In genomic region chr4:133201006-133201771, GRCm38 (mm10) we compare ENCODE assay signal across 8 mouse cellular contexts. TPM values are rescaled to one million over a fixed set of nuclear protein-coding genes. Genes with fewer than 3 reads are reported as not detected.
DNase-seq lines count a peak whose midpoint lies in the region; ATAC-seq and TF ChIP-seq lines count a peak whose summit lies in the region.

No protein-coding gene starts in this region.

- 0 out of 2 replicates have a peak, but pooled peaks have one; percentile 34 for ATAC-seq in forebrain, embryonic 13.5 days
- no peak for ATAC-seq in midbrain, embryonic 12.5 days (ENCODE audit: low FRiP score, low read depth)
- ATAC-seq in stomach, embryonic 15.5 days (ENCODE audit: insufficient read depth, low FRiP score, low read depth), result no peak

- peak; percentile 67 to 72 for DNase-seq in layer of hippocampus, postnatal 10 days (ENCODE audit: low spot score in 2 of 2)
- no peak for DNase-seq in layer of hippocampus, postnatal 25 days (ENCODE audit: extremely low spot score in 1 of 2, low spot score in 1 of 2)
- DNase-seq in heart, postnatal 4 days, result peak; percentile 80
- peak; percentile 39 to 56 for DNase-seq in left cerebral cortex, postnatal 25 days (ENCODE audit: low spot score in 2 of 2)

- no peaks in the 10 kb centered on the region for H3K9me3 ChIP-seq in forebrain, embryonic 13.5 days (replicated peaks)
- no peaks in the 10 kb centered on the region for H3K9me3 ChIP-seq in midbrain, embryonic 12.5 days
- H3K9me3 ChIP-seq in stomach, embryonic 15.5 days, result no peaks in the 10 kb centered on the region

- H3K36me3 ChIP-seq in forebrain, embryonic 13.5 days (ENCODE audit: poor library complexity, severe bottlenecking), result peaks cover 6% of the 10 kb centered on the region
- H3K36me3 ChIP-seq in midbrain, embryonic 12.5 days, result peaks cover 3% of the 10 kb centered on the region
- H3K36me3 ChIP-seq in stomach, embryonic 15.5 days, result peaks cover 8% of the 10 kb centered on the region

- H3K27ac ChIP-seq in bone marrow, adult 2 months (ENCODE audit: control insufficient read depth, insufficient read depth, low read depth, low read length, poor library complexity), result peak overlapping the region; percentile 2; the same call in 1 of the 2 replicates
- H3K27ac ChIP-seq in forebrain, embryonic 13.5 days, result peak overlapping the region; percentile 41; the same call in 1 of the 2 replicates
- H3K27ac ChIP-seq in midbrain, embryonic 12.5 days (replicated peaks), result 0 out of 2 replicates have a peak overlapping the region, but pooled peaks have one; percentile 8
- H3K27ac ChIP-seq in stomach, embryonic 15.5 days, result peak overlapping the region; percentile 75

- H3K27me3 ChIP-seq in forebrain, embryonic 13.5 days, result no peaks in the 10 kb centered on the region
- H3K27me3 ChIP-seq in midbrain, embryonic 12.5 days, result no peaks in the 10 kb centered on the region
- no peaks in the 10 kb centered on the region for H3K27me3 ChIP-seq in stomach, embryonic 15.5 days (replicated peaks)

- intact Hi-C loops in left cerebral cortex, postnatal 25 days (cut with DNase I), result loop anchor here (2.0 kb wide), 1 partner anchor 70 kb away; the partner anchor contains the start of gene Wasf2

- peaks cover 2% of the 10 kb centered on the region for H3K4me1 ChIP-seq in bone marrow, adult 2 months (ENCODE audit: control insufficient read depth, insufficient read depth, low read length)
- H3K4me1 ChIP-seq in forebrain, embryonic 13.5 days, result peaks cover 58% of the 10 kb centered on the region
- H3K4me1 ChIP-seq in midbrain, embryonic 12.5 days, result peaks cover 63% of the 10 kb centered on the region
- H3K4me1 ChIP-seq in stomach, embryonic 15.5 days, result peaks cover 60% of the 10 kb centered on the region

- TF ChIP-seq POLR2A in bone marrow, adult 2 months (IDR thresholded peaks at IDR 0.05; ENCODE audit: borderline replicate concordance, control insufficient read depth, low read depth, low read length), result no peak

- no peak overlapping the region for H3K4me3 ChIP-seq in bone marrow, adult 2 months (replicated peaks; ENCODE audit: control insufficient read depth, low read depth, low read length)
- no peak overlapping the region for H3K4me3 ChIP-seq in forebrain, embryonic 13.5 days
- no peak overlapping the region for H3K4me3 ChIP-seq in midbrain, embryonic 12.5 days
- H3K4me3 ChIP-seq in stomach, embryonic 15.5 days (replicated peaks), result no peak overlapping the region

- peak; percentile 84 for TF ChIP-seq CTCF in bone marrow, adult 2 months (IDR thresholded peaks at IDR 0.05; ENCODE audit: control insufficient read depth, insufficient read depth, low read length)

- H3K4me2 ChIP-seq in forebrain, embryonic 13.5 days, result no peak overlapping the region
- H3K4me2 ChIP-seq in midbrain, embryonic 12.5 days (replicated peaks), result no peak overlapping the region
- no peak overlapping the region for H3K4me2 ChIP-seq in stomach, embryonic 15.5 days

- WGBS in bone marrow, adult 2 months, result 55% methylated on average over 8 of the region's 8 CpGs
- WGBS in forebrain, embryonic 13.5 days, result 74% methylated on average over 8 of the region's 8 CpGs
- WGBS in midbrain, embryonic 12.5 days, result 76% methylated on average over 8 of the region's 8 CpGs
- WGBS in stomach, embryonic 15.5 days, result 58% methylated on average over 8 of the region's 8 CpGs

- 0 out of 2 replicates have a peak overlapping the region, but pooled peaks have one; percentile 7 for H3K9ac ChIP-seq in forebrain, embryonic 13.5 days
- H3K9ac ChIP-seq in midbrain, embryonic 12.5 days (replicated peaks), result no peak overlapping the region; the same call in 1 of the 2 replicates
- no peak overlapping the region for H3K9ac ChIP-seq in stomach, embryonic 15.5 days

RNA-seq across cellular contexts. Expression of gene Cd164l2, which starts 10.7 kb away (rescaled TPM):
- total RNA-seq in layer of hippocampus, postnatal 10 days (2021), result 1 to 10 TPM; 3.7 to 4.0 TPM
- 1 to 10 TPM; 2.8 to 5.6 TPM for total RNA-seq in layer of hippocampus, postnatal 25 days (2021)
- not detected in 2 replicates for polyA plus RNA-seq in bone marrow, adult 2 months (2011; ENCODE audit: insufficient read depth, insufficient read length, low replicate concordance, missing spikeins)
- 0.17 and 0.30 TPM in 2 replicates for polyA plus RNA-seq in forebrain, embryonic 13.5 days (2015; fragmentation: Nextera tagmentation; extraction: Ambion mirVana)
- total RNA-seq in heart, postnatal 4 days (2021), result not detected
- total RNA-seq in left cerebral cortex, postnatal 25 days (2021), result 1 to 10 TPM; 5.3 to 6.9 TPM
- 0.24 and 0.47 TPM in 2 replicates for polyA plus RNA-seq in midbrain, embryonic 12.5 days (2016; fragmentation: Nextera tagmentation; extraction: Ambion mirVana)
- polyA plus RNA-seq in stomach, embryonic 15.5 days (2015; fragmentation: Nextera tagmentation; extraction: Ambion mirVana), result 6.8 and 7.8 TPM in 2 replicates

RNA-seq across cellular contexts. Expression of gene Gpr3, which starts 11.1 kb away (rescaled TPM):
- 1 to 10 TPM; 5.0 to 6.0 TPM for total RNA-seq in layer of hippocampus, postnatal 10 days (2021)
- total RNA-seq in layer of hippocampus, postnatal 25 days (2021), result 1 to 10 TPM; 5.3 to 8.2 TPM
- polyA plus RNA-seq in bone marrow, adult 2 months (2011; ENCODE audit: insufficient read depth, insufficient read length, low replicate concordance, missing spikeins), result not detected in 2 replicates
- 0.33 and 0.57 TPM in 2 replicates for polyA plus RNA-seq in forebrain, embryonic 13.5 days (2015; fragmentation: Nextera tagmentation; extraction: Ambion mirVana)
- under 1 TPM; 0.20 to 0.45 TPM for total RNA-seq in heart, postnatal 4 days (2021)
- total RNA-seq in left cerebral cortex, postnatal 25 days (2021), result 10 to 100 TPM; 10.1 to 13.0 TPM
- polyA plus RNA-seq in midbrain, embryonic 12.5 days (2016; fragmentation: Nextera tagmentation; extraction: Ambion mirVana), result 0.22 and 0.40 TPM in 2 replicates
- polyA plus RNA-seq in stomach, embryonic 15.5 days (2015; fragmentation: Nextera tagmentation; extraction: Ambion mirVana), result 0.13 and 0.23 TPM in 2 replicates

RNA-seq across cellular contexts. Expression of gene Map3k6, which starts 39.4 kb away (rescaled TPM):
- total RNA-seq in layer of hippocampus, postnatal 10 days (2021), result 1 to 10 TPM; 4.6 to 5.7 TPM
- total RNA-seq in layer of hippocampus, postnatal 25 days (2021), result 1 to 10 TPM; 3.0 to 6.0 TPM
- polyA plus RNA-seq in bone marrow, adult 2 months (2011; ENCODE audit: insufficient read depth, insufficient read length, low replicate concordance, missing spikeins), result 5.5 and 14.8 TPM in 2 replicates
- polyA plus RNA-seq in forebrain, embryonic 13.5 days (2015; fragmentation: Nextera tagmentation; extraction: Ambion mirVana), result 0.92 and 1.0 TPM in 2 replicates
- 1 to 10 TPM; 6.3 to 6.8 TPM for total RNA-seq in heart, postnatal 4 days (2021)
- total RNA-seq in left cerebral cortex, postnatal 25 days (2021), result 1 to 10 TPM; 4.7 to 5.3 TPM
- polyA plus RNA-seq in midbrain, embryonic 12.5 days (2016; fragmentation: Nextera tagmentation; extraction: Ambion mirVana), result 1.9 and 2.8 TPM in 2 replicates
- polyA plus RNA-seq in stomach, embryonic 15.5 days (2015; fragmentation: Nextera tagmentation; extraction: Ambion mirVana), result 5.0 and 8.6 TPM in 2 replicates

Comparison
In these comparisons a context has a peak if more than half of its experiments do, and no peak if none do; other contexts are left out.
1. DNase-seq: peak in layer of hippocampus, postnatal 10 days (2 of 2), heart, postnatal 4 days (single experiment) and left cerebral cortex, postnatal 25 days (2 of 2); none in layer of hippocampus, postnatal 25 days (0 of 2).
2. H3K27ac ChIP-seq: peak in every context shown above with its lines; median percentile 75 in stomach, embryonic 15.5 days; 41 in forebrain, embryonic 13.5 days; 8 in midbrain, embryonic 12.5 days; 2 in bone marrow, adult 2 months.
3. RNA of gene Gpr3, which starts 11.1 kb away (total RNA-seq): 10.1 to 13.0 TPM in left cerebral cortex, postnatal 25 days, 5.3 to 8.2 TPM in layer of hippocampus, postnatal 25 days and 5.0 to 6.0 TPM in layer of hippocampus, postnatal 10 days; 0.20 to 0.45 TPM in heart, postnatal 4 days; every median in the first group is over 4 times any median in the second.